Mouse (Mus musculus) v-Abl transformed pro-B cells (cell line): ENCODE data around the gene Stac.

Source experiments
- in situ Hi-C, 2 experiments: fragments of 400-800 bp; cut with MboI; formaldehyde crosslinking; loops; one replicate each; pipeline ENCODE4 v1.15.1; 2025; ENCODE audit not compliant: unreplicated experiment in 2 of 2

Stac gene

GRCm38 (mm10) chr9:111608762-111609161 lies 81.4 kb downstream of the Stac start:
- in situ Hi-C loops: no loop called here

- in situ Hi-C loops: no loop called here
Observed at GRCm38 (mm10) chr9:111606603-111607002, 83.5 kb downstream of the Stac start.

GRCm38 (mm10) chr9:111587527-111587926 lies 102.6 kb downstream of the Stac start:
- in situ Hi-C loops: no loop called here

GRCm38 (mm10) chr9:111578784-111579183 lies 111.4 kb downstream of the Stac start:
- in situ Hi-C loops: no loop called here

GRCm38 (mm10) chr9:111577453-111577852 lies 112.7 kb downstream of the Stac start:
- in situ Hi-C loops: no loop called here

- in situ Hi-C loops: no loop called here
Observed at GRCm38 (mm10) chr9:111575889-111576288, 114.3 kb downstream of the Stac start.

DNA sequence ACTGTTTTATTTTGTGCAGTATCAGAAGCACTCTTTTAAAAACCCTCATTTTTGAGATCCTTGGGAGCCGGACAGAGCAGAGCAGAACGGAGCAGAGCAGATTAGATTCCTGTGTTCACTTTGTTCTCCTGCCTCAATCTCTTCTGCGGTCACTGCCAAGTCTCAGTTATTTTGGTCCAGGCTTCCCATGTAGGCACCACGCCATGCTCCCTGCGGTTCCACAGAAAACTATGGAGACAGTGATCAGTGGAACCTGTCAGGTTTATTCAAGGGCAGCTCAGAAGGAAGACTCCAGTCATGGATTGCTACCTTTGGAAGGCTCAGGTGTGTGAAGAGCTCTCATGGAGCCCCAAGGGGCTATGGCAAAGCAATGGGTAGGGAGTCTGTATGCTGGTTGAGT lies 116.3 kb downstream of the Stac start:
- in situ Hi-C loops: no loop called here

GRCm38 (mm10) chr9:111571619-111572018 lies 118.5 kb downstream of the Stac start:
- in situ Hi-C loops: no loop called here

DNA sequence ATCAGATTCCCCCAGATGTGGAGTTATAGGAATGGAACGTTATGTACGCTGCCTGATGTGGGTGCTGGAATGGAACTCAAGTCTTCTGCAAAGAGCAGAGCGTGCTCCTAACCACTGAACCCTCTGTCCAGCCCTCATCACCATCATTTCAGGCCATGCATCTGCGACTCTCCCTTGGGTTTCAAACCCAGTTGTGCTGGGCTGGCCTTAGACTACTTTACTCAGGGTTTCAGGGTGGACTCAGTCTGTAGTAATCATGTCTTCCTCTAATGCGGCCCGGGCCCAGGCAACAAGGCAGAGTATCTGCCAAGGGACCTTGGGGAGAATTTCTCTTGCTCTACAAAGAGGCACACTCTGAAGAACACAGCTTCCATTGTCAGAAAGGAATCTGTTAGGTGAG lies 126.0 kb downstream of the Stac start:
- in situ Hi-C loops: no loop called here

- in situ Hi-C loops: no loop called here
Observed at GRCm38 (mm10) chr9:111563226-111563625, 126.9 kb downstream of the Stac start.

GRCm38 (mm10) chr9:111562217-111562988 lies 127.7 kb downstream of the Stac start:
- in situ Hi-C loops: no loop called here

GRCm38 (mm10) chr9:111556699-111557098 lies 133.4 kb downstream of the Stac start:
- in situ Hi-C loops: no loop called here

DNA sequence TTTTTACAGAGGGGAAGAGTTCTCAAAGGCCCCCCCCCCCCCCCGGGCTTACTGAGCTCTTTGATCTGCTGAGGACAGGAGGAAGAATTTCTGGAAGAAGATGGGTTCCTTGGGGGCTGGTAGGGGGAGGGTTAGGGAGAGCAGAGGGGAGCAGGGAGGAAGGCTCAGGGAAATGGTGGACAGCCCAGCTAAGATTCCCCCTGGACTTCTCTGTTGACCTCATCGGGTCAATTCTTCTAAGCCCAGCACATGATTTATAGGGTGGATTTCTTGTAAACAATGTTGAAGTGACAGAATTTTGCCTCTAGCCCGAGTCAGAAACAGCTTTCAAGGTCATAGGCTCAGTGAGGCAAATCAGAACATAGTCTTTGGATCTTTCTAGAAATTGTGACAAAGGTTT lies 137.3 kb downstream of the Stac start:
- in situ Hi-C loops: no loop called here

GRCm38 (mm10) chr9:111551461-111552190 lies 138.5 kb downstream of the Stac start:
- in situ Hi-C loops: no loop called here

- in situ Hi-C loops: no loop called here
Observed at GRCm38 (mm10) chr9:111550963-111551321, 139.2 kb downstream of the Stac start.

DNA sequence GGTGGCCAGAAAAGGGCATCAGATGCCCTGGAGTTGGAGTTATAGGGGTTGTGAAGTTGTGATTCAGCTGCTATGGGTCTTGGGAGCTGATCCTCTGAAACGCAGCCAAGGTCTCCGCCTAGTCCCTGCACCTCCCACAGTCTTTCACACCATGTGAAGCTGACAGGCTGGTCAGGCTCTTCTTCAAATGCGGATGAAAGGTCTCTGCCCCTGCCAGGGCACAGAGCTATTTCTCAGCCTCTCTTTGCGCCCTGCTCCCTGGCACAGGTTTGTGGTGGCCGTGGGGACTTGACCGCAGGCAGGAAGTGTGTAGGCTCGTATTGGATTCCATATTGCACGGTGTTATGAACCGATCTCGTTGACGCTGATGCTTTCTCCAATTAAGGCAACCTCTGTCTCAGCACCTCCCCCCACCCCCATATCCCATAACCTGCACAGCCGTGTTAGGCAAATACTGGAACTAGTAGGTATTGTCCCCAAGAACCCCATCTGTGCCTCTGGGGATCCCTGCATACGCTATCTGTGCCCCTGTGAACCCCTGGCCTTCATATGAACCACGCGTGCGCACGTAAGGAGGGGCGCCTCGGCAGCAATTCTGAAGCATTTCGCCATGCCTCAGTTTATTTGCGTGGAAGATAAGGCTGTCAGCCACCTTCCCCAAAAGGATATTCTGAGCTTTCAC lies 139.7 kb downstream of the Stac start:
- in situ Hi-C loops: no loop called here

DNA sequence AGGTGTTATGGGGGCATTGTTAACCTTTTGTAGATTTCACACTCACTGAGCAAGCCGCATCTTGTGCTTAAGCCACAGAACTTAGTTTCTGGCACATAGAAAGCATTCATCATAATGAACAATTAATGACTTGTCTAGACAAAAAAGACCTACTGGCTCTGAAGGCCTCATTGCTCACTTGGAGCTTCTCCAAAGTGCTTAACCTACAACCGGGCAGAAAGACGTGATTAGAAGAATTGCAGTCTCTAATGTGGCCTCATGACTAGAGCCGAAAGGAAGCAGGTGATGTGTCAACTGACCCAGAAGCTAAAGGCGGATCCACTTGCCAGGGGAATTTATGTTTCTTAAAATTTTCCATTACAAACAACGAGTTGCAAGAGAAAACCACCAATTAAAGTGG lies 147.5 kb downstream of the Stac start:
- in situ Hi-C loops: no loop called here

GRCm38 (mm10) chr9:111535445-111536064 lies 154.6 kb downstream of the Stac start:
- in situ Hi-C loops: no loop called here

DNA sequence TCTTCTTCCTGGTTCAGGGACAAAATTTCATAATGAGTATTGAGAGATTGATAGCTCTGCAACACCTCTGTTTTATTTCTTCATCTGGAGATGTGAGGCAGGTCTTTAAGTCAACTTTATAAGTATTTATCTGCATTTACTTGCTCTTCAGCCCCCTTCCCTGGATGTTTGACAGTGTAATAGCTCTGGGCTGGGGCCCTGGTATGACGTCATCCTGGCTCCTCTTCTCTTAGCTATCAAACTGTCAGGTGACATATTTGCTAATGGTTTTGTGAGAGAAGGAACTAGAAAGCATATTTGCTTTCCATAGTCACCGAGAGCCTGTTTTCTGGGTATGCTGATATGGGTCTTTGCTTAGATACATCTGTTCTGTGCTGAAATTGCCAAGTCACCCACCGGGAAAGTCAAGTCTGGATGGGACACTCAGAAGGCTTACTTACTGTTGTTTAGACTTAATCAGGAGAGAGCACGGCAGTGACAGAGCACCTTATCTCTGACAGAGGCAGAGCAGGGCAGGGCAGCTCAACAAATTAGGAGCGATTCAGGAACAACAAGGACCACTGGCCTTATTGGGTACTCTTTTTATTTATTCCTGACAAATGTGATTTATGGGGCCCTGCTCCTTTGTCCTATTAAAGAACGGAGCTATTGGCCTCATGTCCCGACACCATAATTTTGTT lies 155.3 kb downstream of the Stac start:
- in situ Hi-C loops: no loop called here

GRCm38 (mm10) chr9:111523871-111524270 lies 166.3 kb downstream of the Stac start:
- in situ Hi-C loops: no loop called here

DNA sequence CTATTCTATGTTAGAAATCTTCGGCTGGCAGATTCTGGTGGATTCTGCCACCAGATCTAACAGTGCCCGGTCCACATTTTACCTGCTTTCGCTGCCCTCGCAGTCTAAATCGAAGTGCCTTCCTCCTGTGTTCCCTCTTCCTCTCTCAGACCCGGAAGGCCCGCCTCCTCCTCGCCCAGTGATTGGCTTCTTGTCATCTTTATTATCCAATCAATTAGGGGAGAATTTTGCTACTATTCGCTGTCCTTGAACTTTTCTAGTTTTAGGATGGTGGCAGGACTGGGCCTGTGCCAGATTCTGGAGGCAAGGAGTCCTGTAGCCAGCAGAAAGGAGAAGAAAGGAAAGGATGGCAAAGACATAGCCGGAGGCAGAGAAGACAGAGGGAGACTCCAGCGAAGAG lies 167.0 kb downstream of the Stac start:
- in situ Hi-C loops: no loop called here
